Mouse (Mus musculus) embryonic facial prominence, embryonic 11.5 days (tissue): ENCODE measurements around the gene Myrf. TPM values are rescaled to one million over a fixed set of nuclear protein-coding genes. Genes with fewer than 3 reads are reported as not detected.
A peak's percentile ranks its signal among the peaks of the same experiment; 100 is the strongest.

Experiments
- ATAC-seq: fragments of 200-750 bp; cut with Nextera tagmentation; replicated peaks from 2 replicates; pipeline ENCODE4 v1.8.0; 2017; ENCODE audit warnings: low read depth; ENCODE audit not compliant: insufficient number of reproducible peaks, low FRiP score, low TSS enrichment
- DNase-seq: peaks from one replicate; pipeline ENCODE4 v3.0.0-alpha.2; 2015; ENCODE audit warnings: low spot score
- H3K27ac ChIP-seq: fragments of 300-500 bp; sonication (generic); replicated peaks from 2 replicates; pipeline ENCODE4 v1.5.1; 2014; ENCODE audit warnings: mild to moderate bottlenecking, low read depth, low read length, control low read depth
- H3K27me3 ChIP-seq: fragments of 300-500 bp; sonication (generic); 2 replicates; pipeline ENCODE4 v1.6.1; 2014; ENCODE audit warnings: mild to moderate bottlenecking, low read length, moderate library complexity, mixed read lengths; ENCODE audit not compliant: control insufficient read depth, insufficient read depth
- H3K36me3 ChIP-seq: fragments of 300-500 bp; sonication (generic); replicated peaks from 2 replicates; pipeline ENCODE4 v1.6.1; 2014; ENCODE audit warnings: low read depth, mild to moderate bottlenecking, low read length, moderate library complexity, mixed read lengths; ENCODE audit not compliant: control insufficient read depth, insufficient read depth
- H3K4me1 ChIP-seq: fragments of 300-500 bp; sonication (generic); 2 replicates; pipeline ENCODE4 v1.6.1; 2014; ENCODE audit warnings: low read length, mixed read lengths; ENCODE audit not compliant: control insufficient read depth, insufficient read depth
- H3K4me2 ChIP-seq: fragments of 300-500 bp; sonication (generic); 2 replicates; pipeline ENCODE4 v1.6.1; 2014; ENCODE audit warnings: low read depth, mild to moderate bottlenecking, control low read depth, low read length, moderate library complexity
- H3K4me3 ChIP-seq: fragments of 300-500 bp; sonication (generic); 2 replicates; pipeline ENCODE4 v1.5.1; 2014; ENCODE audit warnings: low read depth, low read length, control low read depth
- H3K9ac ChIP-seq: fragments of 300-500 bp; sonication (generic); replicated peaks from 2 replicates; pipeline ENCODE4 v1.6.1; 2014; ENCODE audit warnings: mild to moderate bottlenecking, control low read depth, low read length
- H3K9me3 ChIP-seq: fragments of 300-500 bp; sonication (generic); replicated peaks from 2 replicates; pipeline ENCODE4 v1.6.1; 2016; ENCODE audit warnings: mild to moderate bottlenecking, low read length, inconsistent platforms, mixed read lengths; ENCODE audit not compliant: control insufficient read depth
- WGBS: fragments of 180-500 bp; shearing (Covaris S2); extraction: QIAGEN DNeasy Blood & Tissue Kit; methylation state at CpG from one replicate; pipeline ENCODE4 v1.1.7; 2014; 5-methylcytosine and 5-hydroxymethylcytosine counted together
- polyA plus RNA-seq: library from polyadenylated mRNA; unstranded; fragments of >200 nt; fragmentation: Nextera tagmentation; extraction: Ambion mirVana; gene quantifications from 2 replicates; pipeline ENCODE4 v1.2.1, GENCODE M21; 2014

The Myrf gene
- polyA plus RNA-seq, 1 experiment from 2014 or later: 2.6 TPM

- no peaks in the 10 kb centered on the region; the same call in 1 of the 2 replicates for H3K27me3 ChIP-seq
- no peak overlapping the region for H3K4me3 ChIP-seq
- WGBS: 88% methylated on average over 10 of the region's 10 CpGs
- no peak overlapping the region for H3K4me2 ChIP-seq
- H3K27ac ChIP-seq: no peak overlapping the region
- no peak; the same call in 1 of the 2 replicates for ATAC-seq
- H3K4me1 ChIP-seq: peaks cover 15% of the 10 kb centered on the region
- no peak for DNase-seq
- H3K9me3 ChIP-seq: no peaks in the 10 kb centered on the region
- H3K36me3 ChIP-seq: no peaks in the 10 kb centered on the region
- no peak overlapping the region for H3K9ac ChIP-seq
Observed at GRCm38 (mm10) chr19:10267953-10268352, 27.4 kb upstream of the Myrf start.

GRCm38 (mm10) chr19:10267057-10267456, 26.5 kb upstream of the Myrf start:
- DNase-seq (no peak), ATAC-seq (no peak)
- 16% methylated on average over 15 of the region's 15 CpGs for WGBS
- Histone ChIP-seq H3K4me2 (no peak overlapping the region; the same call in 1 of the 2 replicates), H3K36me3 (no peaks in the 10 kb centered on the region), H3K4me1 (peaks cover 9% of the 10 kb centered on the region), H3K4me3 (no peak overlapping the region), H3K27ac (no peak overlapping the region), H3K27me3 (no peaks in the 10 kb centered on the region; the same call in 1 of the 2 replicates), H3K9me3 (no peaks in the 10 kb centered on the region), H3K9ac (no peak overlapping the region; the same call in 1 of the 2 replicates)

GRCm38 (mm10) chr19:10266196-10266850, 25.8 kb upstream of the Myrf start:
- Histone ChIP-seq H3K9ac (no peak overlapping the region), H3K4me2 (no peak overlapping the region), H3K36me3 (no peaks in the 10 kb centered on the region), H3K27ac (no peak overlapping the region), H3K4me3 (no peak overlapping the region), H3K4me1 (peaks cover 9% of the 10 kb centered on the region), H3K9me3 (no peaks in the 10 kb centered on the region), H3K27me3 (no peaks in the 10 kb centered on the region; the same call in 1 of the 2 replicates)
- DNase-seq (peak; percentile 82), ATAC-seq (no peak)
- 25% methylated on average over 14 of the region's 14 CpGs for WGBS

GRCm38 (mm10) chr19:10261369-10261768, 20.8 kb upstream of the Myrf start:
- ATAC-seq (no peak), DNase-seq (no peak)
- no peaks in the 10 kb centered on the region for H3K9me3 ChIP-seq
- H3K27ac ChIP-seq: no peak overlapping the region
- 69% methylated on average over 7 of the region's 7 CpGs for WGBS
- H3K36me3 ChIP-seq: no peaks in the 10 kb centered on the region
- no peaks in the 10 kb centered on the region for H3K27me3 ChIP-seq
- H3K4me1 ChIP-seq: no peaks in the 10 kb centered on the region; the same call in 1 of the 2 replicates
- H3K9ac ChIP-seq: no peak overlapping the region
- no peak overlapping the region for H3K4me2 ChIP-seq
- H3K4me3 ChIP-seq: no peak overlapping the region

GRCm38 (mm10) chr19:10258279-10259011, 17.9 kb upstream of the Myrf start:
- ATAC-seq (peak; percentile 79), DNase-seq (peak; percentile 88)
- Histone ChIP-seq H3K4me1 (no peaks in the 10 kb centered on the region), H3K4me2 (no peak overlapping the region), H3K36me3 (no peaks in the 10 kb centered on the region), H3K9me3 (no peaks in the 10 kb centered on the region), H3K9ac (no peak overlapping the region), H3K4me3 (no peak overlapping the region), H3K27me3 (no peaks in the 10 kb centered on the region), H3K27ac (no peak overlapping the region)
- 17% methylated on average over 6 of the region's 6 CpGs for WGBS

GRCm38 (mm10) chr19:10248128-10248527, 7.6 kb upstream of the Myrf start:
- no peak overlapping the region for H3K4me3 ChIP-seq
- ATAC-seq: no peak
- no peaks in the 10 kb centered on the region for H3K36me3 ChIP-seq
- H3K4me1 ChIP-seq: peaks cover 4% of the 10 kb centered on the region; the same call in 1 of the 2 replicates
- no peak overlapping the region for H3K9ac ChIP-seq
- 46% methylated on average over 20 of the region's 20 CpGs for WGBS
- H3K4me2 ChIP-seq: no peak overlapping the region
- no peak overlapping the region for H3K27ac ChIP-seq
- H3K27me3 ChIP-seq: no peaks in the 10 kb centered on the region
- peak; percentile 46 for DNase-seq
- H3K9me3 ChIP-seq: no peaks in the 10 kb centered on the region

GRCm38 (mm10) chr19:10247165-10247564, 6.6 kb upstream of the Myrf start:
- Histone ChIP-seq H3K36me3 (no peaks in the 10 kb centered on the region), H3K4me1 (peaks cover 4% of the 10 kb centered on the region; the same call in 1 of the 2 replicates), H3K27me3 (no peaks in the 10 kb centered on the region), H3K4me3 (no peak overlapping the region), H3K9ac (no peak overlapping the region), H3K27ac (no peak overlapping the region), H3K4me2 (no peak overlapping the region), H3K9me3 (no peaks in the 10 kb centered on the region)
- DNase-seq (no peak), ATAC-seq (no peak)
- WGBS: 27% methylated on average over 6 of the region's 6 CpGs

GRCm38 (mm10) chr19:10244183-10244582, 3.6 kb upstream of the Myrf start:
- no peaks in the 10 kb centered on the region for H3K9me3 ChIP-seq
- H3K9ac ChIP-seq: no peak overlapping the region
- no peak for ATAC-seq
- peaks cover 8% of the 10 kb centered on the region; the same call in 1 of the 2 replicates for H3K4me1 ChIP-seq
- H3K27ac ChIP-seq: no peak overlapping the region
- H3K36me3 ChIP-seq: no peaks in the 10 kb centered on the region
- no peak overlapping the region for H3K4me2 ChIP-seq
- 12% methylated on average over 3 of the region's 3 CpGs for WGBS
- no peak overlapping the region for H3K4me3 ChIP-seq
- no peaks in the 10 kb centered on the region for H3K27me3 ChIP-seq
- peak; percentile 65 for DNase-seq
